8 mouse cellular contexts compared by ENCODE assay signal in the genomic region with DNA sequence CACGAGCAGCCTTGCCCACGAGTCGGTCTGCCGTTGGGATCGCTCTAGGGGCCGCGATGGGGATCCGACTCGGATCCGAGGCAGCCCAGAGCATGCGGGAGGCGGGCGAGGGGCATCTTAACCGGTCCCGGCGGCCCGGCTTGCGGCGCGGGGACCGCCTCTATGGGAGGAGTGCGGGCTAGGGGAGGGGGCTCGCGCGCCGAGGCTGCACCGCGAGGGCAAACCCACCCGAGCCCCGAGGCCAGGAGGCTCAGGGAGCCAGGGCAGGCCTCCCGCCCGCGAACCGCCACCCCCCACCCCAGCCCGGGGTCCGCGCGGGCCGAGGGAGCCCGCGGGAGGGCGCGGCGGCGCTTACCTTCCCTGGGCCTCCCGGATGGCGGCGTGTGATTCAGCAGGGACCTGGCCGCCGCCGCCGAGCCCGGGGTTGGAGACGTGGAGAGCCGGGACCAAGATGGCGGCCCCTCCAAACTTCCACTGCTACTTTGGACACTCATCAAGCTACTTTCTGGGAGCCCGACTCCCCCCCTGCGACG. TPM values are rescaled to one million over a fixed set of nuclear protein-coding genes. Genes with fewer than 3 reads are reported as not detected.
DNase-seq lines count a peak whose midpoint lies in the region; ATAC-seq and TF ChIP-seq lines count a peak whose summit lies in the region.

No protein-coding gene starts in this region.

- H3ac ChIP-seq in myocyte (ENCODE audit: control insufficient read depth, insufficient read length), result peak overlapping the region; percentile 92

- ATAC-seq in kidney, embryonic 14.5 days (ENCODE audit: low FRiP score, low TSS enrichment), result peak; percentile 86
- peak; percentile 24 for ATAC-seq in liver, embryonic 11.5 days (replicated peaks; ENCODE audit: low FRiP score)

- peak overlapping the region; percentile 98 for H3K9ac ChIP-seq in kidney, embryonic 14.5 days (ENCODE audit: low read depth, low read length)
- peak overlapping the region; percentile 99 for H3K9ac ChIP-seq in liver, embryonic 11.5 days (ENCODE audit: low read depth, low read length)

- H3K4me1 ChIP-seq in kidney, adult 2 months (ENCODE audit: control insufficient read depth, insufficient read depth, low read length), result peaks cover 8% of the 10 kb centered on the region; the same call in 1 of the 2 replicates
- H3K4me1 ChIP-seq in kidney, embryonic 14.5 days (ENCODE audit: control insufficient read depth, insufficient read depth, low read length), result no peaks in the 10 kb centered on the region
- peaks cover 32% of the 10 kb centered on the region for H3K4me1 ChIP-seq in liver, embryonic 11.5 days (replicated peaks; ENCODE audit: control insufficient read depth, insufficient read depth, low read length)

- peaks cover 47% of the 10 kb centered on the region for H3K79me2 ChIP-seq in myocyte (ENCODE audit: control insufficient read depth, insufficient read depth)

- H3K27me3 ChIP-seq in kidney, adult 2 months (replicated peaks; ENCODE audit: control insufficient read depth, insufficient read depth, low read length), result no peaks in the 10 kb centered on the region
- H3K27me3 ChIP-seq in kidney, embryonic 14.5 days (ENCODE audit: control insufficient read depth, insufficient read depth, low read length), result no peaks in the 10 kb centered on the region
- no peaks in the 10 kb centered on the region for H3K27me3 ChIP-seq in liver, embryonic 11.5 days (replicated peaks; ENCODE audit: control insufficient read depth, insufficient read depth, low read length)
- no peaks in the 10 kb centered on the region for H3K27me3 ChIP-seq in myocyte (ENCODE audit: control insufficient read depth, insufficient read depth, insufficient read length)
- H3K27me3 ChIP-seq in splenic B cell, adult 2 months (ENCODE audit: control insufficient read depth, insufficient read depth, low read length, poor library complexity, severe bottlenecking), result no peaks in the 10 kb centered on the region

- WGBS in kidney, adult 2 months, result under 1% methylated on average over 59 of the region's 59 CpGs
- WGBS in kidney, embryonic 14.5 days, result under 1% methylated on average over 51 of the region's 59 CpGs
- WGBS in liver, embryonic 11.5 days, result under 1% methylated on average over 51 of the region's 59 CpGs

- no peak for TF ChIP-seq CTCF in kidney, adult 2 months (conservative IDR thresholded peaks at IDR 0.05; ENCODE audit: insufficient read depth, insufficient read length, low read depth, low read length)

- H3K4me2 ChIP-seq in kidney, embryonic 14.5 days (replicated peaks; ENCODE audit: low read depth, low read length), result peak overlapping the region; percentile 52
- H3K4me2 ChIP-seq in liver, embryonic 11.5 days, result peak overlapping the region; percentile 78
- peak overlapping the region; percentile 93 for H3K4me2 ChIP-seq in myocyte (ENCODE audit: low read depth)

- no peak for TF ChIP-seq POLR2A in kidney, adult 2 months (IDR thresholded peaks at IDR 0.05; ENCODE audit: low read depth, low read length)
- no peak for TF ChIP-seq POLR2A in myocyte (IDR thresholded peaks at IDR 0.05; ENCODE audit: insufficient read length, low read depth)

- H3K9me3 ChIP-seq in kidney, embryonic 14.5 days (ENCODE audit: control insufficient read depth, low read length), result no peaks in the 10 kb centered on the region
- no peaks in the 10 kb centered on the region for H3K9me3 ChIP-seq in liver, embryonic 11.5 days (ENCODE audit: control insufficient read depth, low read length)

- intact Hi-C loops in gastrocnemius, postnatal 36 days (cut with DNase I), result loop anchor here (2.0 to 5.0 kb wide), 3 partner anchors 44 to 212 kb away; no protein-coding TSS in a partner anchor

- no peak for DNase-seq in kidney, adult 2 months
- DNase-seq in kidney, adult 9 months, result no peak
- peak; percentile 86 for DNase-seq in embryo, embryonic 11 days
- peak; percentile 58 to 74 for DNase-seq in gastrocnemius, postnatal 36 days
- DNase-seq in liver, embryonic 11.5 days (ENCODE audit: low spot score), result peak; percentile 82
- peak; percentile 70 for DNase-seq in splenic B cell, adult 2 months (ENCODE audit: low read depth, low spot score)

- H3K27ac ChIP-seq in kidney, adult 2 months (ENCODE audit: insufficient read depth, low read depth, low read length), result peak overlapping the region; percentile 79
- H3K27ac ChIP-seq in kidney, embryonic 14.5 days (ENCODE audit: low read depth, low read length), result peak overlapping the region; percentile 99
- H3K27ac ChIP-seq in liver, embryonic 11.5 days (ENCODE audit: low read depth, low read length), result peak overlapping the region; percentile 100

- H3K4me3 ChIP-seq in kidney, adult 2 months (ENCODE audit: insufficient read depth, low read depth, low read length), result peak overlapping the region; percentile 86
- peak overlapping the region; percentile 91 for H3K4me3 ChIP-seq in kidney, embryonic 14.5 days (ENCODE audit: low read length)
- H3K4me3 ChIP-seq in liver, embryonic 11.5 days (ENCODE audit: low read depth, low read length), result peak overlapping the region; percentile 97
- H3K4me3 ChIP-seq in myocyte, result peak overlapping the region; percentile 48

- H3K36me3 ChIP-seq in kidney, adult 2 months (ENCODE audit: control insufficient read depth, insufficient read depth, low read length), result no peaks in the 10 kb centered on the region
- H3K36me3 ChIP-seq in kidney, embryonic 14.5 days (ENCODE audit: control insufficient read depth, insufficient read depth, low read length), result no peaks in the 10 kb centered on the region
- H3K36me3 ChIP-seq in liver, embryonic 11.5 days (ENCODE audit: control insufficient read depth, insufficient read depth, low read length), result no peaks in the 10 kb centered on the region
- H3K36me3 ChIP-seq in myocyte (ENCODE audit: control insufficient read depth, insufficient read depth), result no peaks in the 10 kb centered on the region
- H3K36me3 ChIP-seq in splenic B cell, adult 2 months (ENCODE audit: control insufficient read depth, insufficient read depth, low read length, poor library complexity, severe bottlenecking), result no peaks in the 10 kb centered on the region

TF ChIP-seq in myocyte, 11 proteins besides CTCF, POLR2A, EP300 and RAD21:
- TF ChIP-seq POLR2AphosphoS2 (IDR thresholded peaks at IDR 0.05; ENCODE audit: insufficient read length, low read depth) (no peak), MYOD1 (IDR thresholded peaks at IDR 0.05; ENCODE audit: control insufficient read depth in 1 of 3, insufficient read length in 2 of 3, low read depth in 2 of 3) (no peak), MYOG (IDR thresholded peaks at IDR 0.05; ENCODE audit: control insufficient read depth in 1 of 3, insufficient read depth in 1 of 3, insufficient read length in 2 of 3, low read depth in 2 of 3) (no peak), REST (IDR thresholded peaks at IDR 0.05; ENCODE audit: insufficient read depth, insufficient read length) (no peak), E2F4 (IDR thresholded peaks at IDR 0.05; ENCODE audit: insufficient read depth) (no peak), CEBPB (IDR thresholded peaks at IDR 0.05; ENCODE audit: insufficient read depth, poor library complexity, severe bottlenecking) (no peak)

RNA-seq across cellular contexts. Expression of a gene that starts 0.6 kb away (rescaled TPM):
- polyA plus RNA-seq in kidney, adult 2 months (2012; rRNA removed), result 11.0 and 13.9 TPM in 2 replicates
- total RNA-seq in gastrocnemius, postnatal 36 days (2021), result 10 to 100 TPM; 28.9 to 33.9 TPM
- polyA plus RNA-seq in kidney, embryonic 14.5 days (2014; fragmentation: Nextera tagmentation; extraction: Ambion mirVana), result 29.2 and 37.4 TPM in 2 replicates
- 52.2 and 54.7 TPM in 2 replicates for polyA plus RNA-seq in liver, embryonic 11.5 days (2014; fragmentation: Nextera tagmentation; extraction: Ambion mirVana)
- polyA plus RNA-seq in myocyte (2012; fragmentation: generic; extraction: Trizol), result 9.4 TPM

Comparison
In these comparisons a context has a peak if more than half of its experiments do, and no peak if none do; other contexts are left out.
1. DNase-seq: peak in embryo, embryonic 11 days (single experiment), gastrocnemius, postnatal 36 days (2 of 2), liver, embryonic 11.5 days (single experiment) and splenic B cell, adult 2 months (single experiment); none in kidney, adult 2 months (single experiment) and kidney, adult 9 months (single experiment).
2. Peak in every context shown above with its lines, with median percentiles within 50 percentile points of each other: H3K27ac ChIP-seq, H3K4me3 ChIP-seq and H3K4me2 ChIP-seq.